Mouse (Mus musculus) lung, embryonic 14.5 days (tissue): ENCODE data around the gene Atp6v0e2. TPM values are rescaled to one million over a fixed set of nuclear protein-coding genes. Genes with fewer than 3 reads are reported as not detected.

ENCODE experiments used
- ATAC-seq: fragments of 200-750 bp; cut with Nextera tagmentation; 2 replicates; pipeline ENCODE4 v1.8.0; 2017; ENCODE audit warnings: mild to moderate bottlenecking, moderate TSS enrichment, moderate library complexity; ENCODE audit not compliant: insufficient read depth
- DNase-seq: peaks from one replicate; pipeline ENCODE4 v3.0.0-alpha.2; 2015
- H3K27ac ChIP-seq: fragments of 300-500 bp; sonication (generic); 2 replicates; pipeline ENCODE4 v1.5.1; 2014; ENCODE audit warnings: low read depth, mild to moderate bottlenecking, moderate library complexity
- H3K27me3 ChIP-seq: fragments of 300-500 bp; sonication (generic); 2 replicates; pipeline ENCODE4 v1.6.1; 2014; ENCODE audit warnings: low read length, control low read depth; ENCODE audit not compliant: insufficient read depth
- H3K36me3 ChIP-seq: fragments of 300-500 bp; sonication (generic); 2 replicates; pipeline ENCODE4 v1.6.1; 2014; ENCODE audit warnings: control low read depth; ENCODE audit not compliant: insufficient read depth
- H3K4me1 ChIP-seq: fragments of 300-500 bp; sonication (generic); 2 replicates; pipeline ENCODE4 v1.6.1; 2014; ENCODE audit warnings: antibody characterized with exemption, control low read depth; ENCODE audit not compliant: insufficient read depth
- H3K4me2 ChIP-seq: fragments of 300-500 bp; sonication (generic); 2 replicates; pipeline ENCODE4 v1.6.1; 2014; ENCODE audit warnings: mild to moderate bottlenecking
- H3K4me3 ChIP-seq: fragments of 300-500 bp; sonication (generic); 2 replicates; pipeline ENCODE4 v1.5.1; 2014; ENCODE audit warnings: low read depth, low read length
- H3K9ac ChIP-seq: fragments of 300-500 bp; sonication (generic); 2 replicates; pipeline ENCODE4 v1.6.1; 2014
- H3K9me3 ChIP-seq: fragments of 300-500 bp; sonication (generic); 2 replicates; pipeline ENCODE4 v1.6.1; 2016; ENCODE audit warnings: low read depth, low read length, control low read depth
- CTCF ChIP-seq: IDR thresholded peaks from 2 replicates; pipeline ENCODE4 v1.5.1; 2016; ENCODE audit warnings: antibody characterized with exemption, low read depth
- whole genome bisulfite sequencing: fragments of 180-500 bp; shearing (Covaris S2); extraction: QIAGEN DNeasy Blood & Tissue Kit; methylation state at CpG from one replicate; pipeline ENCODE4 v1.1.7; 2014; 5-methylcytosine and 5-hydroxymethylcytosine counted together
- polyA plus RNA-seq: library from polyadenylated mRNA; unstranded; fragments of >200 nt; fragmentation: Nextera tagmentation; extraction: Ambion mirVana; gene quantifications from 2 replicates; pipeline ENCODE4 v1.2.1, GENCODE M21; 2014

The Atp6v0e2 gene
- polyA plus RNA-seq, result 7.4 and 7.9 TPM in 2 replicates

GRCm38 (mm10) chr6:48537105-48537954 is at the start of gene Atp6v0e2:
Atp6v0e2 (plus strand) TSS chr6:48537615.
- Histone ChIP-seq H3K9me3 (no peaks in the 10 kb centered on the region), H3K4me3 (peak within 1 kb of the TSS; percentile 37), H3K27me3 (no peaks in the 10 kb centered on the region), H3K36me3 (no peaks in the 10 kb centered on the region), H3K4me1 (peaks cover 7% of the 10 kb centered on the region), H3K4me2 (peak within 1 kb of the TSS; percentile 68), H3K27ac (no peak within 1 kb of the TSS), H3K9ac (peak within 1 kb of the TSS; percentile 41)
- peak; percentile 89 for DNase-seq
- 5% methylated on average over 38 of the region's 38 CpGs for WGBS
- no peak for TF ChIP-seq CTCF
- ATAC-seq, result peak; percentile 72

- ATAC-seq (peak; percentile 55; the same call in 1 of the 2 replicates), DNase-seq (peak; percentile 34)
- peak overlapping the region; percentile 21; the same call in 1 of the 2 replicates for H3K4me3 ChIP-seq
- 0 out of 2 replicates have a peak, but pooled peaks cover 3% of the 10 kb centered on the region for H3K27me3 ChIP-seq
- H3K36me3 ChIP-seq, result no peaks in the 10 kb centered on the region
- peak overlapping the region; percentile 56 for H3K4me2 ChIP-seq
- TF ChIP-seq CTCF, result no peak
- H3K4me1 ChIP-seq, result no peaks in the 10 kb centered on the region
- H3K9me3 ChIP-seq, result no peaks in the 10 kb centered on the region
- H3K9ac ChIP-seq, result peak overlapping the region; percentile 42; the same call in 1 of the 2 replicates
- WGBS, result 9% methylated on average over 25 of the region's 25 CpGs
- H3K27ac ChIP-seq, result 0 out of 2 replicates have a peak overlapping the region, but pooled peaks have one; percentile 24
These were observed 49.4 kb upstream of the Atp6v0e2 start for GRCm38 (mm10) chr6:48487747-48488725.

GRCm38 (mm10) chr6:48489741-48490140 is 47.7 kb upstream of the Atp6v0e2 start:
- no peak for DNase-seq
- Histone ChIP-seq H3K9me3 (no peaks in the 10 kb centered on the region), H3K9ac (no peak overlapping the region), H3K4me1 (no peaks in the 10 kb centered on the region), H3K4me2 (no peak overlapping the region), H3K36me3 (no peaks in the 10 kb centered on the region), H3K27me3 (0 out of 2 replicates have a peak, but pooled peaks cover 3% of the 10 kb centered on the region), H3K27ac (no peak overlapping the region), H3K4me3 (no peak overlapping the region)
- TF ChIP-seq CTCF, result no peak
- ATAC-seq, result no peak
- 95% methylated on average over 3 of the region's 3 CpGs for WGBS

- Histone ChIP-seq H3K36me3 (no peaks in the 10 kb centered on the region), H3K9ac (no peak overlapping the region), H3K4me3 (no peak overlapping the region), H3K9me3 (no peaks in the 10 kb centered on the region), H3K27me3 (0 out of 2 replicates have a peak, but pooled peaks cover 3% of the 10 kb centered on the region), H3K4me1 (no peaks in the 10 kb centered on the region), H3K4me2 (no peak overlapping the region), H3K27ac (no peak overlapping the region)
- TF ChIP-seq CTCF, result no peak
- no peak for ATAC-seq
- WGBS, result 54% methylated on average over 9 of the region's 9 CpGs
- no peak for DNase-seq
These were observed 46.1 kb upstream of the Atp6v0e2 start for GRCm38 (mm10) chr6:48491361-48491760.

GRCm38 (mm10) chr6:48493136-48493730 is 44.2 kb upstream of the Atp6v0e2 start:
- H3K4me3 ChIP-seq, result no peak overlapping the region
- DNase-seq, result no peak
- 25% methylated on average over 8 of the region's 8 CpGs for WGBS
- TF ChIP-seq CTCF, result no peak
- no peak overlapping the region for H3K9ac ChIP-seq
- no peak for ATAC-seq
- no peak overlapping the region for H3K4me2 ChIP-seq
- no peaks in the 10 kb centered on the region for H3K36me3 ChIP-seq
- H3K4me1 ChIP-seq, result no peaks in the 10 kb centered on the region
- H3K27ac ChIP-seq, result no peak overlapping the region
- H3K27me3 ChIP-seq, result 0 out of 2 replicates have a peak, but pooled peaks cover 3% of the 10 kb centered on the region
- H3K9me3 ChIP-seq, result no peaks in the 10 kb centered on the region

GRCm38 (mm10) chr6:48497521-48497920 is 39.9 kb upstream of the Atp6v0e2 start:
- no peak for TF ChIP-seq CTCF
- Histone ChIP-seq H3K4me3 (no peak overlapping the region), H3K27me3 (no peaks in the 10 kb centered on the region), H3K36me3 (no peaks in the 10 kb centered on the region), H3K9me3 (no peaks in the 10 kb centered on the region), H3K4me1 (no peaks in the 10 kb centered on the region), H3K4me2 (no peak overlapping the region), H3K27ac (no peak overlapping the region), H3K9ac (no peak overlapping the region)
- DNase-seq (no peak), ATAC-seq (no peak)
- 85% methylated on average over 4 of the region's 4 CpGs for WGBS
